Comparison of ENCODE assay signal across 9 mouse cellular contexts in the genomic region with DNA sequence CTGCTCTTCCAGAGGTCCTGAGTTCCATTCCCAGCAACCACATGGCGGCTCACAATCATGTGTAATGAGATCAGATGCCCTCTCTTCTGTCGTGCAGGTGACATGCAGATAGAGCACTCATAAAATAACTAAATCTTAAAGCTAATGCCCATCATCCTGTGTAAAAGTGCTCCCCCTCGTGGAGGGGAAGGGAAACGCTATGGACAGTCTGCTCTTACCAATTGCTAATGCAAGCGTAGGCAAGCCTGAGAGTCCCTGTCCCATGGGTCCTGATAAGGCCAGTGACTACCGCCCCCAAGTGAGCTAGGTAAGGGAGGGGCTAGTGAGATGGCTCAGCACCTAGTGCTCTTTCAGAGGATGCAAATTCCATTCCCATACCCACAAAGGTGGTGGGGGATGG. TPM values are rescaled to one million over a fixed set of nuclear protein-coding genes. Genes with fewer than 3 reads are reported as not detected.
DNase-seq lines count a peak whose midpoint lies in the region; ATAC-seq and TF ChIP-seq lines count a peak whose summit lies in the region.
"Had no signal": no experiment of that assay in that cellular context is flagged by ENCODE, and none has a peak within 500 bp of the region (broad histone marks: within the 10 kb centered on the region; RNA-seq: fewer than 3 reads in every experiment).

No protein-coding gene starts in this region.

- H3K4me2 ChIP-seq in heart, embryonic 11.5 days: no peak overlapping the region
- H3K4me2 ChIP-seq: embryonic facial prominence, embryonic 12.5 days had no signal

- intact Hi-C loops in heart, adult 2 months (cut with DNase I): loop anchor here (1.0 to 5.0 kb wide), 3 partner anchors 46 to 179 kb away; no protein-coding TSS in a partner anchor

- H3K9ac ChIP-seq in heart, adult 2 months (ENCODE audit: low read depth, low read length): no peak overlapping the region
- H3K9ac ChIP-seq in heart, embryonic 11.5 days (ENCODE audit: low read depth, low read length): no peak overlapping the region
- H3K9ac ChIP-seq: embryonic facial prominence, embryonic 12.5 days had no signal

- H3K27ac ChIP-seq in heart, adult 2 months: no peak overlapping the region
- H3K27ac ChIP-seq in heart, embryonic 11.5 days (ENCODE audit: low read depth, low read length): no peak overlapping the region
- no peak overlapping the region for H3K27ac ChIP-seq in embryonic fibroblast, embryonic 13.5 days (ENCODE audit: insufficient read depth, low read length)
- H3K27ac ChIP-seq: embryonic facial prominence, embryonic 12.5 days had no signal

- no peaks in the 10 kb centered on the region for H3K4me1 ChIP-seq in heart, adult 2 months (ENCODE audit: control insufficient read depth, insufficient read depth, low read length)
- H3K4me1 ChIP-seq in heart, embryonic 11.5 days (ENCODE audit: control insufficient read depth, insufficient read depth, low read length): no peaks in the 10 kb centered on the region
- no peaks in the 10 kb centered on the region for H3K4me1 ChIP-seq in embryonic fibroblast, embryonic 13.5 days (ENCODE audit: control insufficient read depth, insufficient read depth, low read length)
- H3K4me1 ChIP-seq: embryonic facial prominence, embryonic 12.5 days had no signal

- H3K27me3 ChIP-seq in heart, adult 2 months (ENCODE audit: control insufficient read depth, insufficient read depth, low read length): no peaks in the 10 kb centered on the region
- H3K27me3 ChIP-seq in heart, embryonic 11.5 days (ENCODE audit: control insufficient read depth, insufficient read depth, low read length): no peaks in the 10 kb centered on the region
- H3K27me3 ChIP-seq: embryonic facial prominence, embryonic 12.5 days had no signal

- TF ChIP-seq CTCF in heart, adult 2 months (IDR thresholded peaks at IDR 0.05): peak; percentile 96
- peak; percentile 57; the same call in 1 of the 2 replicates for TF ChIP-seq CTCF in embryonic fibroblast, embryonic 13.5 days (IDR thresholded peaks at IDR 0.05; ENCODE audit: borderline replicate concordance, insufficient read depth, low read length)

- no peaks in the 10 kb centered on the region for H3K36me3 ChIP-seq in heart, adult 2 months (ENCODE audit: control insufficient read depth, insufficient read depth, low read length)
- H3K36me3 ChIP-seq in heart, embryonic 11.5 days (ENCODE audit: control insufficient read depth, insufficient read depth, low read length): peaks cover 10% of the 10 kb centered on the region

- 0 out of 2 replicates have a peak, but pooled peaks have one; percentile 29 for TF ChIP-seq EP300 in heart, adult 2 months (IDR thresholded peaks at IDR 0.05; ENCODE audit: insufficient read depth, low read depth, low read length)

- TF ChIP-seq POLR2A in heart, adult 2 months (IDR thresholded peaks at IDR 0.05; ENCODE audit: insufficient read depth, low read depth, low read length): 0 out of 2 replicates have a peak, but pooled peaks have one; percentile 12
- no peak for TF ChIP-seq POLR2A in embryonic fibroblast, embryonic 13.5 days (IDR thresholded peaks at IDR 0.05; ENCODE audit: low read depth, low read length)

- no peak overlapping the region for H3K4me3 ChIP-seq in heart, adult 2 months
- H3K4me3 ChIP-seq in heart, embryonic 11.5 days (ENCODE audit: low read depth, low read length): no peak overlapping the region
- no peak overlapping the region for H3K4me3 ChIP-seq in embryonic fibroblast, embryonic 13.5 days (ENCODE audit: insufficient read depth, low read length)
- H3K4me3 ChIP-seq: embryonic facial prominence, embryonic 12.5 days had no signal

- DNase-seq in heart, adult 2 months: peak; percentile 67 to 76
- peak; percentile 80 for DNase-seq in CD4-positive helper T cell, adult 2 months (ENCODE audit: low read depth, low spot score)
- peak; percentile 87 for DNase-seq in adrenal gland, postnatal 14 days
- DNase-seq in large intestine, adult 2 months (ENCODE audit: low read depth, low spot score): peak; percentile 69
- DNase-seq in left cerebral cortex, adult 9 months (ENCODE audit: low spot score in 2 of 2): no peak

- no peaks in the 10 kb centered on the region for H3K9me3 ChIP-seq in heart, embryonic 11.5 days (replicated peaks; ENCODE audit: control insufficient read depth, low read length)
- H3K9me3 ChIP-seq: embryonic facial prominence, embryonic 12.5 days had no signal

- no peak for ATAC-seq in heart, embryonic 11.5 days (replicated peaks; ENCODE audit: insufficient number of reproducible peaks, low FRiP score, low TSS enrichment)
- peak; percentile 77 for ATAC-seq in monocyte, adult 5-6 weeks (replicated peaks; ENCODE audit: insufficient number of reproducible peaks, low FRiP score, low TSS enrichment, poor library complexity, severe bottlenecking)

- no peaks in the 10 kb centered on the region for H3K79me2 ChIP-seq in heart, adult 2 months (replicated peaks; ENCODE audit: control insufficient read depth, insufficient read depth, low read length)

- WGBS in heart, adult 2 months: 13% methylated on average over 6 of the region's 6 CpGs
- 14% methylated on average over 6 of the region's 6 CpGs for WGBS in heart, embryonic 11.5 days (ENCODE audit: insufficient replicate concordance)
- 12% methylated on average over 6 of the region's 6 CpGs for WGBS in large intestine, adult 2 months

RNA-seq across cellular contexts. Expression of a gene that starts 3.2 kb away (rescaled TPM):
- 1 to 10 TPM; 1.2 to 1.8 TPM for total RNA-seq in heart, adult 2 months (2021)
- 2.4 and 3.4 TPM in 2 replicates for polyA plus RNA-seq in heart, adult 2 months (2012; rRNA removed)
- polyA plus RNA-seq in heart, embryonic 11.5 days (2014; fragmentation: Nextera tagmentation; extraction: Ambion mirVana): 0.82 and 0.90 TPM in 2 replicates
- total RNA-seq in adrenal gland, postnatal 14 days (2021): 4.3 and 4.7 TPM in 2 replicates
- 0.48 and 0.51 TPM in 2 replicates for polyA plus RNA-seq in embryonic fibroblast, embryonic 13.5 days (2011; ENCODE audit: insufficient read length, low read depth, missing spikeins)
- 1.7 and 2.2 TPM in 2 replicates for polyA plus RNA-seq in large intestine, adult 2 months (2012; rRNA removed)
- total RNA-seq in monocyte, adult 5-6 weeks (2017): 2.3 to 3.3 TPM (median 3.0 TPM) in 3 replicates

RNA-seq across cellular contexts. Expression of a gene that starts 9.3 kb away (rescaled TPM):
- 10 to 100 TPM; 53.0 to 63.9 TPM for total RNA-seq in heart, adult 2 months (2021)
- polyA plus RNA-seq in heart, adult 2 months (2012; rRNA removed): 50.5 and 55.7 TPM in 2 replicates
- 31.7 and 34.3 TPM in 2 replicates for polyA plus RNA-seq in heart, embryonic 11.5 days (2014; fragmentation: Nextera tagmentation; extraction: Ambion mirVana)
- total RNA-seq in adrenal gland, postnatal 14 days (2021): 49.7 and 50.0 TPM in 2 replicates
- 28.2 and 32.3 TPM in 2 replicates for polyA plus RNA-seq in embryonic fibroblast, embryonic 13.5 days (2011; ENCODE audit: insufficient read length, low read depth, missing spikeins)
- 31.1 and 35.8 TPM in 2 replicates for polyA plus RNA-seq in large intestine, adult 2 months (2012; rRNA removed)
- total RNA-seq in monocyte, adult 5-6 weeks (2017): 30.4 to 67.0 TPM (median 38.4 TPM) in 3 replicates

RNA-seq across cellular contexts. Expression of a gene that starts 10.3 kb away (rescaled TPM):
- 1 to 10 TPM in 1 of 2 experiments, under 1 TPM in 1; 0.86 to 1.4 TPM for total RNA-seq in heart, adult 2 months (2021)
- 2.7 and 7.0 TPM in 2 replicates for polyA plus RNA-seq in heart, adult 2 months (2012; rRNA removed)
- not detected in 2 replicates for polyA plus RNA-seq in heart, embryonic 11.5 days (2014; fragmentation: Nextera tagmentation; extraction: Ambion mirVana)
- 8.7 and 12.4 TPM in 2 replicates for total RNA-seq in adrenal gland, postnatal 14 days (2021)
- polyA plus RNA-seq in embryonic fibroblast, embryonic 13.5 days (2011; ENCODE audit: insufficient read length, low read depth, missing spikeins): 0.53 TPM in 1 of 2 replicates, not detected in the other
- polyA plus RNA-seq in large intestine, adult 2 months (2012; rRNA removed): 4.5 and 5.7 TPM in 2 replicates
- total RNA-seq in monocyte, adult 5-6 weeks (2017): 0.29 to 1.9 TPM (median 0.75 TPM) in 3 replicates

RNA-seq across cellular contexts. Expression of a gene that starts 14.9 kb away (rescaled TPM):
- total RNA-seq in heart, adult 2 months (2021): 10 to 100 TPM; 64.8 to 68.9 TPM
- 178 and 184 TPM in 2 replicates for polyA plus RNA-seq in heart, adult 2 months (2012; rRNA removed)
- 51.6 and 63.1 TPM in 2 replicates for polyA plus RNA-seq in heart, embryonic 11.5 days (2014; fragmentation: Nextera tagmentation; extraction: Ambion mirVana)
- total RNA-seq in adrenal gland, postnatal 14 days (2021): 101 and 103 TPM in 2 replicates
- 97.5 and 109 TPM in 2 replicates for polyA plus RNA-seq in embryonic fibroblast, embryonic 13.5 days (2011; ENCODE audit: insufficient read length, low read depth, missing spikeins)
- polyA plus RNA-seq in large intestine, adult 2 months (2012; rRNA removed): 255 and 267 TPM in 2 replicates
- total RNA-seq in monocyte, adult 5-6 weeks (2017): 14.3 to 26.9 TPM (median 16.4 TPM) in 3 replicates

RNA-seq across cellular contexts. Expression of a gene that starts 15.5 kb away (rescaled TPM):
- total RNA-seq in heart, adult 2 months (2021): 10 to 100 TPM; 37.6 to 40.4 TPM
- polyA plus RNA-seq in heart, adult 2 months (2012; rRNA removed): 71.7 and 92.2 TPM in 2 replicates
- 94.7 and 115 TPM in 2 replicates for polyA plus RNA-seq in heart, embryonic 11.5 days (2014; fragmentation: Nextera tagmentation; extraction: Ambion mirVana)
- total RNA-seq in adrenal gland, postnatal 14 days (2021): 72.5 and 76.9 TPM in 2 replicates
- 34.1 and 41.0 TPM in 2 replicates for polyA plus RNA-seq in embryonic fibroblast, embryonic 13.5 days (2011; ENCODE audit: insufficient read length, low read depth, missing spikeins)
- polyA plus RNA-seq in large intestine, adult 2 months (2012; rRNA removed): 171 and 173 TPM in 2 replicates
- 8.6 to 21.8 TPM (median 14.6 TPM) in 3 replicates for total RNA-seq in monocyte, adult 5-6 weeks (2017)

Comparison
In these comparisons a context has a peak if more than half of its experiments do, and no peak if none do; other contexts are left out.
1. DNase-seq: peak in heart, adult 2 months (2 of 2), CD4-positive helper T cell, adult 2 months (single experiment), adrenal gland, postnatal 14 days (single experiment) and large intestine, adult 2 months (single experiment); none in left cerebral cortex, adult 9 months (0 of 2).